Mouse (Mus musculus) liver, adult 2 months (tissue): Measurements from ENCODE around the gene Mei1.

Experiments
- CTCF ChIP-seq: fragments of 200-500 bp; IDR thresholded peaks from 2 replicates; pipeline ENCODE4 v1.5.1; 2011; ENCODE audit warnings: low read depth, low read length, control low read depth
- POLR2A ChIP-seq: fragments of 200-500 bp; IDR thresholded peaks from 2 replicates; pipeline ENCODE4 v1.6.1; 2011; ENCODE audit warnings: low read length, control low read depth; ENCODE audit not compliant: insufficient read depth; ENCODE audit errors: extremely low read depth

GRCm38 (mm10) chr15:82086131-82086530 lies 16.3 kb downstream of the Mei1 start:
- TF ChIP-seq POLR2A (no peak), CTCF (no peak)
